In the genomic region with DNA sequence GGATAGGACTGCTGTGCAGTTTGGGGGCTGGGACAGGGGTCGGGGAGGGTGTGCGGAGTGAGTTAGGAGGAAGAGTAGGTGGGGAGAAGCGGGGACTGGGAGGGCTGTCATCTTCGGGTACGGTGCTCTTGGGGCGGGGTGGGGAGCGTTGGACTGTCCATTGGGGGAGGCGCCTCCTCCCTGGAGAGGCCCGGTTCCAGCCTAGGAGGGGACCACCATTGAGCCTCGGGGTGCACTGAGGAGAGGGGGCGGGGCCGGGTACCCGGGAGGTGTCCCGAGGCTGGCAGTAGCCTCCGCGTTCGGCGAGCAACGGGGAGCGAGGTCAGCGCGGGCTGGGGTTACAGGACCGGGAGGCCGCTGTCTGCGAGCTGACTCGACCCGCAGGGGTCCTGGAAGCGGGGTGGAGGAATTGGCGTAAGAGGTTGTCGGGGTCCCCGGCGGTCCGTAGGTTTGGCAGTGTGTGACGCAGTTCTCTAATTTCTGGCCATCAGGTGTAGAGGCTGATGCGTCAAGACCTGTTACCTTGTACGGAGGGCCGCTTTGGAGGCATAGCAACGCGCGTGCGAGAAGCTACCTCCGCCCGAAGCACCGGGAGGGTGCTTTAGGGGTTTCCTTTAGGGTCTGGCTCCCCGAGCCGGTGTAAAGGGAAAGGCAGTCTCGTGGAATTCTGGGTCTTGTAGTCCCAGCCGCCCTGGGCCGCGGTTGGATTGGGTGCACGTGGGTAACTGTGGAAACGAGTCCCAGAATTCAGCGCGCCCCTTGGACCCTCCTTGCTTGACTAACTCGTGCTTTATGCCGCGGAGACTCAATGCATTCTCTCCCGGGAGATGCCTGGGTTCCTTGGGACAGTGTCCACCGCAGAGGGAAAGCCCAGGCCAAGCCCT, we compare ENCODE assay signal across 8 mouse cellular contexts. TPM values are rescaled to one million over a fixed set of nuclear protein-coding genes. Genes with fewer than 3 reads are reported as not detected.
DNase-seq lines count a peak whose midpoint lies in the region; ATAC-seq and TF ChIP-seq lines count a peak whose summit lies in the region.

No protein-coding gene starts in this region.

- H3K27me3 ChIP-seq in MEL (ENCODE audit: control insufficient read depth in 1 of 2, insufficient read depth in 2 of 2, low read length in 2 of 2) = peaks cover 1 to 9% of the 10 kb centered on the region in 2 experiments; a peak in 2 of 4 replicates
- no peaks in the 10 kb centered on the region for H3K27me3 ChIP-seq in hindbrain, embryonic 12.5 days

- no peak for TF ChIP-seq EP300 in MEL (IDR thresholded peaks at IDR 0.05; ENCODE audit: low read depth in 1 of 2, low read length in 2 of 2)

- H3K36me3 ChIP-seq in MEL (ENCODE audit: control insufficient read depth in 1 of 2, insufficient read depth in 2 of 2, low read length in 2 of 2) = peaks cover 0 to 18% of the 10 kb centered on the region in 2 experiments; a peak in 2 of 4 replicates
- no peaks in the 10 kb centered on the region for H3K36me3 ChIP-seq in hindbrain, embryonic 12.5 days

- peak overlapping the region; percentile 88 for H3K9ac ChIP-seq in MEL (ENCODE audit: control insufficient read depth, low read depth, low read length, poor library complexity, severe bottlenecking)
- H3K9ac ChIP-seq in hindbrain, embryonic 12.5 days = peak overlapping the region; percentile 87

- peaks cover 12 to 14% of the 10 kb centered on the region in 2 experiments for H3K4me1 ChIP-seq in MEL (ENCODE audit: control insufficient read depth in 1 of 2, insufficient read depth in 2 of 2, low read length in 2 of 2)
- peaks cover 9% of the 10 kb centered on the region for H3K4me1 ChIP-seq in hindbrain, embryonic 12.5 days

- peak; percentile 59 for ATAC-seq in hindbrain, embryonic 12.5 days (ENCODE audit: low FRiP score)

- TF ChIP-seq CTCF in MEL (IDR thresholded peaks at IDR 0.05 in 2 of 3, conservative IDR thresholded peaks at IDR 0.05 in 1 of 3; ENCODE audit: control insufficient read depth in 1 of 3, insufficient read depth in 1 of 3, low read depth in 2 of 3, low read length in 3 of 3, poor library complexity in 1 of 3, severe bottlenecking in 1 of 3) = no peak

- peak overlapping the region; percentile 70 for H3K27ac ChIP-seq in MEL (ENCODE audit: control insufficient read depth, low read depth, low read length)
- peak overlapping the region; percentile 95 for H3K27ac ChIP-seq in hindbrain, embryonic 12.5 days

- WGBS in hindbrain, embryonic 12.5 days = under 1% methylated on average over 56 of the region's 59 CpGs

- peak; percentile 95 for DNase-seq in MEL (ENCODE audit: low read depth, low spot score)
- peak; percentile 88 to 94 for DNase-seq in cerebellum, adult 18-20 months
- DNase-seq in frontal cortex, adult 2 months (ENCODE audit: extremely low spot score in 1 of 2, low spot score in 1 of 2) = peak; percentile 88 to 95
- peak; percentile 85 to 94 for DNase-seq in layer of hippocampus, postnatal 14 days (ENCODE audit: low spot score in 2 of 2)
- DNase-seq in lung, postnatal 14 days = peak; percentile 84
- DNase-seq in retina, adult 2 months (ENCODE audit: low read depth, low spot score) = peak; percentile 70
- peak; percentile 83 to 90 for DNase-seq in thymus, postnatal 36 days

- TF ChIP-seq RAD21 in MEL (IDR thresholded peaks at IDR 0.05; ENCODE audit: low read depth, low read length) = no peak

- peak; percentile 38 to 89; a peak in 2 of 4 replicates for TF ChIP-seq POLR2A in MEL (IDR thresholded peaks at IDR 0.05; ENCODE audit: control insufficient read depth in 1 of 2, insufficient read depth in 1 of 2, low read depth in 1 of 2, low read length in 2 of 2, poor library complexity in 1 of 2)

- peaks cover 17% of the 10 kb centered on the region for H3K79me2 ChIP-seq in MEL (ENCODE audit: control insufficient read depth, insufficient read depth, low read length, poor library complexity)

- H3K4me3 ChIP-seq in MEL (ENCODE audit: control insufficient read depth in 1 of 2, insufficient read depth in 1 of 2, low read depth in 2 of 2, low read length in 2 of 2) = peak overlapping the region; percentile 81 to 84
- H3K4me3 ChIP-seq in hindbrain, embryonic 12.5 days = peak overlapping the region; percentile 90

- no peaks in the 10 kb centered on the region for H3K9me3 ChIP-seq in MEL (replicated peaks; ENCODE audit: insufficient read depth, low read length)
- no peaks in the 10 kb centered on the region for H3K9me3 ChIP-seq in hindbrain, embryonic 12.5 days (replicated peaks)

- peak overlapping the region; percentile 94 for H3K4me2 ChIP-seq in hindbrain, embryonic 12.5 days (replicated peaks)

TF ChIP-seq in MEL, 35 proteins besides CTCF, POLR2A, EP300 and RAD21:
- TF ChIP-seq BHLHE40 (IDR thresholded peaks at IDR 0.05; ENCODE audit: borderline replicate concordance, low read depth, low read length) (peak; percentile 70; the same call in 1 of the 2 replicates), ELF1 (IDR thresholded peaks at IDR 0.05; ENCODE audit: low read depth, low read length) (0 out of 2 replicates have a peak, but pooled peaks have one; percentile 28), MXI1 (IDR thresholded peaks at IDR 0.05; ENCODE audit: low read depth, low read length) (peak; percentile 98), MAZ (IDR thresholded peaks at IDR 0.05; ENCODE audit: low read depth, low read length) (0 out of 2 replicates have a peak, but pooled peaks have one; percentile 32), KAT2A (conservative IDR thresholded peaks at IDR 0.05; ENCODE audit: low read depth, low read length) (peak; percentile 72), NRF1 (IDR thresholded peaks at IDR 0.05; ENCODE audit: insufficient read depth, low read depth, low read length, poor library complexity, severe bottlenecking) (peak; percentile 33; the same call in 1 of the 2 replicates), MAFK (IDR thresholded peaks at IDR 0.05; ENCODE audit: borderline replicate concordance, low read depth, low read length) (no peak), ETS1 (IDR thresholded peaks at IDR 0.05; ENCODE audit: low read depth, low read length) (no peak), POLR2AphosphoS2 (IDR thresholded peaks at IDR 0.05; ENCODE audit: low read length) (peak; percentile 42; the same call in 1 of the 2 replicates), GABPA (IDR thresholded peaks at IDR 0.05; ENCODE audit: low read depth, low read length) (no peak), SIN3A (IDR thresholded peaks at IDR 0.05; ENCODE audit: low read length) (peak; percentile 95), TBP (IDR thresholded peaks at IDR 0.05; ENCODE audit: low read depth, low read length) (no peak), E2F4 (IDR thresholded peaks at IDR 0.05; ENCODE audit: borderline replicate concordance, low read depth, low read length) (no peak; the same call in 1 of the 2 replicates), HCFC1 (IDR thresholded peaks at IDR 0.05; ENCODE audit: low read depth, low read length) (peak; percentile 94), NELFE (IDR thresholded peaks at IDR 0.05; ENCODE audit: low read depth, low read length) (peak; percentile 87), MAX (IDR thresholded peaks at IDR 0.05; ENCODE audit: low read length) (peak; percentile 96), TAL1 (IDR thresholded peaks at IDR 0.05; ENCODE audit: low read length) (no peak), UBTF (IDR thresholded peaks at IDR 0.05; ENCODE audit: borderline replicate concordance, insufficient read depth, low read depth, low read length) (no peak), ZMIZ1 (IDR thresholded peaks at IDR 0.05; ENCODE audit: low read depth, low read length) (no peak), MYC (IDR thresholded peaks at IDR 0.05; ENCODE audit: low read depth, low read length) (peak; percentile 96), USF2 (IDR thresholded peaks at IDR 0.05; ENCODE audit: borderline replicate concordance in 1 of 2, insufficient read depth in 1 of 2, low read depth in 1 of 2, low read length in 2 of 2) (peak in 1 of 2 experiments; percentile 46; a peak in 1 of 4 replicates), CHD2 (IDR thresholded peaks at IDR 0.05; ENCODE audit: low read length) (no peak), TCF12 (IDR thresholded peaks at IDR 0.05; ENCODE audit: low read depth, low read length) (peak; percentile 51), USF1 (IDR thresholded peaks at IDR 0.05; ENCODE audit: low read depth, low read length) (peak; percentile 88)
TF ChIP-seq in MEL: peak in this region for 15.

RNA-seq across cellular contexts. Expression of a gene that starts 11.3 kb away (rescaled TPM):
- 7.6 and 9.2 TPM in 2 replicates for total RNA-seq in MEL (2012; rRNA removed)
- polyA plus RNA-seq in MEL (2012; ENCODE audit: insufficient read depth in 1 of 2, insufficient read length in 2 of 2, low read depth in 1 of 2, low replicate concordance in 2 of 2, missing spikeins in 1 of 2) = 10 to 100 TPM in 1 of 2 experiments, not detected in 1; 10.0 TPM
- 60.2 and 67.5 TPM in 2 replicates for polyA plus RNA-seq in frontal cortex, adult 2 months (2012; rRNA removed)
- polyA plus RNA-seq in hindbrain, embryonic 12.5 days (2016; fragmentation: Nextera tagmentation; extraction: Ambion mirVana) = 58.4 and 67.4 TPM in 2 replicates
- total RNA-seq in layer of hippocampus, postnatal 14 days (2021) = 100 to 1,000 TPM; 116 to 120 TPM

Comparison
In these comparisons a context has a peak if more than half of its experiments do, and no peak if none do; other contexts are left out.
1. Peak in every context shown above with its lines: DNase-seq, ATAC-seq, H3K4me3 ChIP-seq and H3K27ac ChIP-seq.